Mouse (Mus musculus) cerebellum, adult 9-10 months (tissue): Measurements from ENCODE around the gene Olfr282.

ENCODE experiments used
- DNase-seq: peaks from one replicate; pipeline ENCODE4 v3.0.0; 2022

The Olfr282 gene

GRCm38 (mm10) chr15:98476281-98476680, 45.3 kb downstream of the Olfr282 start:
- no peak for DNase-seq

- DNase-seq: no peak
Observed at GRCm38 (mm10) chr15:98479568-98480102, 48.6 kb downstream of the Olfr282 start.

- no peak for DNase-seq
Observed at GRCm38 (mm10) chr15:98482701-98483100, 51.7 kb downstream of the Olfr282 start, which contains the start of gene Lalba. TSS of gene Lalba (minus strand) at chr15:98482721.

DNA sequence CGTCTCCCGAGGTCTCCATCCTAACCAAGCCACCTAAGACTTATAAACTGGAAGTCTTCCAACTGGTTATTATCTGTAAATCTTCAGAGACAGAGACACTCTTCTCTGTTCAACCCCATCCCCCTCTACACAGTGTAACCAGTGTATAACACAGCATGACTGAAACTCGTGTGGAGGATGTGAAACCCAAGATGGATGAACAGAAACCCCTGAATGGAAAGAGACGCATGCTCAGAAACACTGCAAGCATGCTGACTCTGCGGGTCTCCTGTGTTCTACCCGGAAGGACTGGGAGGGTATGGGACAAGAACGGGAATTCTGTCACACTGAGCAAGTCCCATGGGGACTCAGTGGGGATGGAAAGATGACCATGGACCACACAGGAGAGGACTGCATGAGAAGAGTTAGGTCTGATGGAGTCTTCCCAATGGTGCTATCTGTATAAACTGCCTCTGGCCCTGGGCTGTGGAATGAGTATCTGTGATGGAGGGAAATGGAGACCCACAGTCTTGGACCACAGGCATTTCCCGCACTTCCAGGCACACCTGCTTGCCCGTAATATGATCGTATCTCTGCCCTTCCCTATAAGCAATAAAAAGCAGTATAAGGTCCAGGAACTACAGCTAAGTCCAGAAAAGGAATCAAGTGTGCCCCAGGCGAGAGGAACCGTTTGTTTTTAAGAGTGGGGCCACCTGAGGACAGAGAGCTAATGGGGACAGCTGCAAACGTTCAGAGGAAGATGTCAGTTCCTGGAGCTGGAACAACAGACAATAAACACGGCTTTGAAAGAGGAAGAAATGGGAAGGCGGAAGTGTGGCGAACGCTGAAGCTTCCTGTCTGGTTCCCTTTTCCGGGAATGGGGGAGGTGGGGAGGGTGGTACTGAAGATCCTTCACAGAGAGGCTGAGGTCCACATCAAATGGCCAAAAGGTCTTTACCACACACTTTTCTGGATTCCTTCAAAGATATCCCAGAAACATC, 53.2 kb downstream of the Olfr282 start:
- DNase-seq: no peak

DNA sequence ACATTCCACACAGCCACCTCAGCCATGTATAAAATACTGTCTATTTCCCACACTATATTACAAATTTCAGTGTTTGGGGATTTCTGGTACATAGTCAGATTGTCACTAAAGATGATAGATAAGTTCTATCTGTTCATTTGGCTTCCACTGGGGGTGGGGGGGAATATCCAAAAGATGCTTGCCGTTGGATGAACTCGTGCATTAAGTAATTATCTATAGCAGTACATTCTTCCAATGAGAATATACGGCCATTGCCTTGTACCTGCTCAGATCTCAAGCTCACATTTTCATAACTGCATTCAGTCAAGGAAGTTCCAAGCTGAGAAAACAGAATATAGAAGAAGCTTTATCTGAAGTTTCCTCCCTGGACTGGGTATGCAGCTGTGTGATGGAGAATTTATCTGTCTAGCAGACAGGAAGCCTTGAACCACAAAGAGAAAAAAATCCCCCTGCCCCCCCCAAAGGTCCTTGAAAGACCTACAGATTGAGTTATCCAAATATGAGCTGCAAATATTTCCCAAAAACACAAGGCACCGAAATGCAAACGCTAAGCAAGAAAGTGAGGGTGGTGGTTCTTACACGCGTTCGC, 55.5 kb downstream of the Olfr282 start:
- no peak for DNase-seq
